ENCODE assay signal across 22 mouse cellular contexts in the genomic region with DNA sequence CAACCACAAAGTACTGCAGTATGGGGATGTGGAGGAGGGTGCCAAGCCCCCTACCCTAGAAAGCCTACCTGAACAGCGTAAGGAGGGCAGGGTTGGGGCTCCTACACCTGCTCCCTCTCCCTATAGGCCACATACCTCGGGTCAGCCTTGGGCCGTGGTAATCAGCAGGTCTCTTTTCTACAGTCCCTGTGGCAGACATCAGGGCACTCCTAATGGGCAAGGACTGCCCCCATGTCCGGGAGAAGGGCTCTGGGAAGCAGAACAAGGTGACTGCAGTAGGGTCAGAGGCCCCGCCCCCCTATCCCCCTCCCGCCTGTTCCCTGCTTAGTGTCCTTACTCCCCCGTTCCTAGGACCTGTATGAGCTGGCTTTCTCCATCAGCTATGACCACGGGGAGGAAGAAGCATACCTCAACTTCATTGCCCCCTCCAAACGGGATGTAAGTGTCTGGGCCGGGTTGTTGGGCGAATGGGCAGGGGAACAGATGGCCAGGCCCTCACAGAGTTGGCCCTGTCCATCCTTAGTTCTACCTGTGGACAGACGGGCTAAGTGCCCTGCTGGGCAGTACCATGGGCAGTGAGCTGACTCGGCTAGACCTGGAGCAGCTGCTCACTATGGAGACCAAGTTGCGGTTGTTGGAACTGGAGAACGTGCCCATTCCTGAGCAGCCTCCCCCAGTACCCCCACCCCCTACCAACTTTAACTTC. TPM values are rescaled to one million over a fixed set of nuclear protein-coding genes. Genes with fewer than 3 reads are reported as not detected.
A peak's percentile ranks its signal among the peaks of the same experiment; 100 is the strongest.
DNase-seq lines count a peak whose midpoint lies in the region; TF ChIP-seq lines count a peak whose summit lies in the region.
"Had no signal": no experiment of that assay in that cellular context is flagged by ENCODE, and none has a peak within 500 bp of the region (broad histone marks: within the 10 kb centered on the region; RNA-seq: fewer than 3 reads in every experiment).

No protein-coding gene starts in this region.

- H3K36me3 ChIP-seq in forebrain, embryonic 10.5 days (replicated peaks), result peaks cover 89% of the 10 kb centered on the region

- peaks cover 77% of the 10 kb centered on the region for H3K4me1 ChIP-seq in cerebellum, adult 2 months (ENCODE audit: control insufficient read depth, insufficient read depth, low read length)
- H3K4me1 ChIP-seq in forebrain, embryonic 10.5 days, result peaks cover 29% of the 10 kb centered on the region

- DNase-seq in gastrocnemius, adult 2 months, result peak; percentile 10
- DNase-seq in gastrocnemius, postnatal 14 days, result no peak
- DNase-seq in brain, adult 2 months (ENCODE audit: low read depth, low spot score), result peak; percentile 97
- DNase-seq in cerebellum, adult 2 months, result peak; percentile 93 to 97
- DNase-seq in cerebellum, postnatal 14 days, result peak; percentile 92 to 95
- no peak for DNase-seq in retina, embryonic 14.5 days (ENCODE audit: low spot score)
- DNase-seq in forebrain, embryonic 10.5 days (ENCODE audit: extremely low spot score, low spot score), result no peak
- DNase-seq: adrenal gland, postnatal 10 days; heart, postnatal 14 days; kidney, adult 18-20 months; kidney, postnatal 25 days; spleen, adult 18-20 months had no signal

- intact Hi-C loops in gastrocnemius, adult 2 months (cut with DNase I), result no loop called here
- intact Hi-C loops in gastrocnemius, postnatal 14 days (cut with DNase I; ENCODE audit: low total_unique reads), result no loop called here

- H3K27ac ChIP-seq in gastrocnemius, adult 2 months, result no peak overlapping the region
- H3K27ac ChIP-seq in cerebellum, adult 2 months (ENCODE audit: insufficient read depth, low read length), result peak overlapping the region; percentile 99
- H3K27ac ChIP-seq in forebrain, embryonic 10.5 days, result no peak overlapping the region
- H3K27ac ChIP-seq: forebrain, embryonic 15.5 days; hindbrain, embryonic 10.5 days; hindbrain, embryonic 15.5 days; kidney, embryonic 15.5 days; limb, embryonic 13.5 days; lung, embryonic 15.5 days; midbrain, embryonic 12.5 days; neural tube, embryonic 15.5 days had no signal

- H3K9me3 ChIP-seq in forebrain, embryonic 10.5 days, result no peaks in the 10 kb centered on the region
- H3K9me3 ChIP-seq: forebrain, embryonic 15.5 days; G1E; hindbrain, embryonic 10.5 days; hindbrain, embryonic 15.5 days; kidney, embryonic 15.5 days; limb, embryonic 13.5 days; lung, embryonic 15.5 days; midbrain, embryonic 12.5 days; neural tube, embryonic 15.5 days had no signal

- H3K4me3 ChIP-seq in gastrocnemius, adult 2 months, result no peak overlapping the region
- H3K4me3 ChIP-seq in cerebellum, adult 2 months (replicated peaks; ENCODE audit: insufficient read depth, low read depth, low read length), result peak overlapping the region; percentile 42
- H3K4me3 ChIP-seq in forebrain, embryonic 10.5 days, result no peak overlapping the region
- H3K4me3 ChIP-seq: forebrain, embryonic 15.5 days; hindbrain, embryonic 10.5 days; hindbrain, embryonic 15.5 days; kidney, embryonic 15.5 days; limb, embryonic 13.5 days; lung, embryonic 15.5 days; midbrain, embryonic 12.5 days; neural tube, embryonic 15.5 days had no signal

- no peak for TF ChIP-seq POLR2A in cerebellum, adult 2 months (IDR thresholded peaks at IDR 0.05; ENCODE audit: borderline replicate concordance, insufficient read depth, low read length)

- no peak for TF ChIP-seq CTCF in gastrocnemius, adult 2 months (IDR thresholded peaks at IDR 0.05)
- no peak for TF ChIP-seq CTCF in cerebellum, adult 2 months (IDR thresholded peaks at IDR 0.05; ENCODE audit: borderline replicate concordance, insufficient read depth, low read depth, low read length)

- H3K27me3 ChIP-seq in cerebellum, adult 2 months (ENCODE audit: control insufficient read depth, insufficient read depth, low read length), result no peaks in the 10 kb centered on the region
- H3K27me3 ChIP-seq in forebrain, embryonic 10.5 days (ENCODE audit: poor library complexity, severe bottlenecking), result no peaks in the 10 kb centered on the region
- H3K27me3 ChIP-seq: forebrain, embryonic 15.5 days; hindbrain, embryonic 15.5 days; kidney, embryonic 15.5 days; limb, embryonic 13.5 days; lung, embryonic 15.5 days; midbrain, embryonic 12.5 days; neural tube, embryonic 15.5 days; Patski had no signal

- 16% methylated on average over 15 of the region's 15 CpGs for WGBS in cerebellum, adult 2 months
- WGBS in forebrain, embryonic 10.5 days, result 82% methylated on average over 15 of the region's 15 CpGs

RNA-seq across cellular contexts. Expression of gene Elmo3, which starts 3.9 kb away (rescaled TPM):
- 1 to 10 TPM; 1.2 to 1.6 TPM for total RNA-seq in gastrocnemius, adult 2 months (2021)
- total RNA-seq in gastrocnemius, postnatal 14 days (2021), result under 1 TPM; 0.40 to 0.45 TPM
- polyA plus RNA-seq in cerebellum, adult 2 months (2012; rRNA removed), result 12.4 and 15.2 TPM in 2 replicates
- polyA plus RNA-seq in forebrain, embryonic 10.5 days (2016; fragmentation: Nextera tagmentation; extraction: Ambion mirVana), result 1.8 and 1.9 TPM in 2 replicates

RNA-seq across cellular contexts. Expression of gene E2f4, which starts 11.8 kb away (rescaled TPM):
- 10 to 100 TPM; 26.8 to 29.7 TPM for total RNA-seq in gastrocnemius, adult 2 months (2021)
- total RNA-seq in gastrocnemius, postnatal 14 days (2021), result 10 to 100 TPM; 15.4 to 17.2 TPM
- polyA plus RNA-seq in cerebellum, adult 2 months (2012; rRNA removed), result 81.6 and 91.5 TPM in 2 replicates
- polyA plus RNA-seq in forebrain, embryonic 10.5 days (2016; fragmentation: Nextera tagmentation; extraction: Ambion mirVana), result 136 and 144 TPM in 2 replicates

RNA-seq across cellular contexts. Expression of gene Exoc3l, which starts 13.4 kb away (rescaled TPM):
- 1 to 10 TPM in 1 of 2 experiments, under 1 TPM in 1; 0.84 to 2.3 TPM for total RNA-seq in gastrocnemius, adult 2 months (2021)
- total RNA-seq in gastrocnemius, postnatal 14 days (2021), result 1 to 10 TPM; 3.4 to 3.7 TPM
- 17.0 and 20.0 TPM in 2 replicates for polyA plus RNA-seq in cerebellum, adult 2 months (2012; rRNA removed)
- polyA plus RNA-seq in forebrain, embryonic 10.5 days (2016; fragmentation: Nextera tagmentation; extraction: Ambion mirVana), result 11.5 and 11.6 TPM in 2 replicates

RNA-seq across cellular contexts. Expression of gene Lrrc29, which starts 16.8 kb away (rescaled TPM):
- 1 to 10 TPM in 1 of 2 experiments, under 1 TPM in 1; 0.99 to 1.3 TPM for total RNA-seq in gastrocnemius, adult 2 months (2021)
- 1 to 10 TPM in 1 of 2 experiments, under 1 TPM in 1; 0.76 to 1.6 TPM for total RNA-seq in gastrocnemius, postnatal 14 days (2021)
- 5.0 and 6.3 TPM in 2 replicates for polyA plus RNA-seq in cerebellum, adult 2 months (2012; rRNA removed)
- 1.4 TPM in 2 replicates for polyA plus RNA-seq in forebrain, embryonic 10.5 days (2016; fragmentation: Nextera tagmentation; extraction: Ambion mirVana)

RNA-seq across cellular contexts. Expression of gene Tmem208, which starts 16.9 kb away (rescaled TPM):
- 10 to 100 TPM; 20.1 to 24.6 TPM for total RNA-seq in gastrocnemius, adult 2 months (2021)
- total RNA-seq in gastrocnemius, postnatal 14 days (2021), result 10 to 100 TPM; 20.6 to 21.5 TPM
- 106 and 110 TPM in 2 replicates for polyA plus RNA-seq in cerebellum, adult 2 months (2012; rRNA removed)
- polyA plus RNA-seq in forebrain, embryonic 10.5 days (2016; fragmentation: Nextera tagmentation; extraction: Ambion mirVana), result 95.3 and 96.6 TPM in 2 replicates

Comparison
In these comparisons a context has a peak if more than half of its experiments do, and no peak if none do; other contexts are left out.
1. DNase-seq: peak in gastrocnemius, adult 2 months (single experiment), brain, adult 2 months (single experiment), cerebellum, adult 2 months (2 of 2) and cerebellum, postnatal 14 days (2 of 2); none in gastrocnemius, postnatal 14 days (single experiment), retina, embryonic 14.5 days (single experiment) and forebrain, embryonic 10.5 days (single experiment).